Mouse (Mus musculus): ENCODE measurements at regions not wholly inside any gene's neighbourhood (a gene's known extent, or its start where the extent isn't known, plus 50 kb on each side); places are given as distances from the start of the nearest gene placed in this dataset.
"Not testable (repeated sequence)": the region's sequence is repeated elsewhere in the genome, so short reads cannot be mapped to it uniquely, and the experiment has no call there.

GRCm38 (mm10) chr4:53269999-53270398 is 110.3 kb upstream of the Abca1 start:
- DNase-seq: peak; percentile 34
- intact Hi-C loops (cut with DNase I; ENCODE audit: low total_unique reads): no loop called here

- intact Hi-C loops (cut with DNase I; ENCODE audit: low total_unique reads): no loop called here
- no peak for DNase-seq
These were observed 109.7 kb upstream of the Abca1 start for GRCm38 (mm10) chr4:53269251-53269842.

- DNase-seq: no peak
- intact Hi-C loops (cut with DNase I; ENCODE audit: low total_unique reads): no loop called here
These were observed 105.2 kb upstream of the Abca1 start for GRCm38 (mm10) chr4:53264901-53265300.

- intact Hi-C loops (cut with DNase I; ENCODE audit: low total_unique reads): no loop called here
- no peak for DNase-seq
These were observed 104.8 kb upstream of the Abca1 start for GRCm38 (mm10) chr4:53264501-53264900.

- peak; percentile 93 for DNase-seq
- intact Hi-C loops (cut with DNase I; ENCODE audit: low total_unique reads): no loop called here
These were observed 104.1 kb upstream of the Abca1 start for GRCm38 (mm10) chr4:53263776-53264175.

- DNase-seq: no peak
- intact Hi-C loops (cut with DNase I; ENCODE audit: low total_unique reads): no loop called here
These were observed 102.8 kb upstream of the Abca1 start for GRCm38 (mm10) chr4:53262466-53262865.

GRCm38 (mm10) chr4:53261556-53262140 is 102.0 kb upstream of the Abca1 start:
- no peak for DNase-seq
- intact Hi-C loops (cut with DNase I; ENCODE audit: low total_unique reads): no loop called here

- intact Hi-C loops (cut with DNase I; ENCODE audit: low total_unique reads): no loop called here
- no peak for DNase-seq
These were observed 99.3 kb upstream of the Abca1 start for GRCm38 (mm10) chr4:53258975-53259374.

GRCm38 (mm10) chr4:53256996-53257395 is 97.3 kb upstream of the Abca1 start:
- intact Hi-C loops (cut with DNase I; ENCODE audit: low total_unique reads): no loop called here
- DNase-seq: no peak

GRCm38 (mm10) chr4:53254483-53254882 is 94.8 kb upstream of the Abca1 start:
- intact Hi-C loops (cut with DNase I; ENCODE audit: low total_unique reads): no loop called here

GRCm38 (mm10) chr4:53253680-53254079 is 94.0 kb upstream of the Abca1 start:
- intact Hi-C loops (cut with DNase I; ENCODE audit: low total_unique reads): no loop called here
- DNase-seq: no peak

More at GRCm38 (mm10) chr4:53254483-53254882, 94.8 kb upstream of the Abca1 start:
- no peak for DNase-seq

- no peak for DNase-seq
These were observed 90.6 kb upstream of the Abca1 start for GRCm38 (mm10) chr4:53250325-53250724.

GRCm38 (mm10) chr4:53246083-53246747 is 86.5 kb upstream of the Abca1 start:
- no peak for DNase-seq
- intact Hi-C loops (cut with DNase I; ENCODE audit: low total_unique reads): no loop called here

More at GRCm38 (mm10) chr4:53250325-53250724, 90.6 kb upstream of the Abca1 start:
- intact Hi-C loops (cut with DNase I; ENCODE audit: low total_unique reads): no loop called here

- intact Hi-C loops (cut with DNase I; ENCODE audit: low total_unique reads): no loop called here
- no peak for DNase-seq
These were observed 85.9 kb upstream of the Abca1 start for GRCm38 (mm10) chr4:53245553-53245952.

- DNase-seq; intact Hi-C loops (cut with DNase I; ENCODE audit: low total_unique reads): not testable (repeated sequence)
These were observed 83.8 kb upstream of the Abca1 start for GRCm38 (mm10) chr4:53243473-53243872.

GRCm38 (mm10) chr4:53239856-53240255 is 80.2 kb upstream of the Abca1 start:
- intact Hi-C loops (cut with DNase I; ENCODE audit: low total_unique reads): no loop called here
- DNase-seq: no peak

GRCm38 (mm10) chr4:53238314-53239259 is 78.9 kb upstream of the Abca1 start:
- intact Hi-C loops (cut with DNase I; ENCODE audit: low total_unique reads): no loop called here
- DNase-seq: no peak

GRCm38 (mm10) chr4:53235870-53236269 is 76.2 kb upstream of the Abca1 start:
- DNase-seq: no peak
- intact Hi-C loops (cut with DNase I; ENCODE audit: low total_unique reads): no loop called here

- intact Hi-C loops (cut with DNase I; ENCODE audit: low total_unique reads): no loop called here
- no peak for DNase-seq
These were observed 72.7 kb upstream of the Abca1 start for GRCm38 (mm10) chr4:53232436-53232835.

- intact Hi-C loops (cut with DNase I; ENCODE audit: low total_unique reads): no loop called here
- DNase-seq: no peak
These were observed 72.2 kb upstream of the Abca1 start for GRCm38 (mm10) chr4:53231867-53232266.

All from gastrocnemius, postnatal 14 days (tissue).